Mouse (Mus musculus) liver, embryonic 16.5 days (tissue): ENCODE data around the gene Cel. TPM values are rescaled to one million over a fixed set of nuclear protein-coding genes. Genes with fewer than 3 reads are reported as not detected.

Source experiments
- microRNA-seq: library from miRNA; unstranded; fragments of <30 nt; microRNA quantifications from one replicate; pipeline ENCODE4, GENCODE M21; 2016
- polyA plus RNA-seq: library from polyadenylated mRNA; unstranded; fragments of >200 nt; fragmentation: Nextera tagmentation; extraction: Ambion mirVana; gene quantifications from 2 replicates; pipeline ENCODE4 v1.2.1, GENCODE M21; 2015

The Cel gene
- polyA plus RNA-seq, 1 experiment from 2014 or later = 9.7 TPM

Small RNA genes lying within 50 kb of the gene (microRNA-seq; reads per million reads assigned to microRNA genes)
- gene Gm22824 = not detected

Other genes starting within 250 kb of the Cel start
- gene Ppp1r26, start 116.6 kb downstream of the Cel start, polyA plus RNA-seq = 0.06 and 0.14 TPM in 2 replicates
- not detected in 2 replicates for gene 1700007K13Rik, start 97.1 kb downstream of the Cel start, polyA plus RNA-seq
- gene Mrps2, start 95.3 kb downstream of the Cel start, polyA plus RNA-seq = 21.5 and 22.3 TPM in 2 replicates
- gene Gbgt1, start 66.5 kb downstream of the Cel start, polyA plus RNA-seq = 0.28 and 0.70 TPM in 2 replicates
- 1.1 and 1.3 TPM in 2 replicates for gene Gm10134, start 57.3 kb downstream of the Cel start, polyA plus RNA-seq
- gene Ralgds, start 50.3 kb downstream of the Cel start, polyA plus RNA-seq = 2.3 TPM in 2 replicates
- gene Gtf3c5, start 20.3 kb upstream of the Cel start, polyA plus RNA-seq = 12.1 TPM in 2 replicates
- gene Gfi1b, start 58.6 kb upstream of the Cel start, polyA plus RNA-seq = 88.7 and 89.4 TPM in 2 replicates
- gene Tsc1, start 77.8 kb upstream of the Cel start, polyA plus RNA-seq = 9.6 and 9.8 TPM in 2 replicates
- gene Spaca9, start 136.3 kb upstream of the Cel start, polyA plus RNA-seq = 2.8 and 3.3 TPM in 2 replicates
- 0.39 and 0.52 TPM in 2 replicates for gene Ak8, start 136.8 kb upstream of the Cel start, polyA plus RNA-seq